Mouse (Mus musculus): ENCODE results near the gene Agbl3. TPM values are rescaled to one million over a fixed set of nuclear protein-coding genes. Genes with fewer than 3 reads are reported as not detected.

Gene Agbl3
- polyA plus RNA-seq, 1 experiment from 2014 or later, result 4.8 TPM

DNA sequence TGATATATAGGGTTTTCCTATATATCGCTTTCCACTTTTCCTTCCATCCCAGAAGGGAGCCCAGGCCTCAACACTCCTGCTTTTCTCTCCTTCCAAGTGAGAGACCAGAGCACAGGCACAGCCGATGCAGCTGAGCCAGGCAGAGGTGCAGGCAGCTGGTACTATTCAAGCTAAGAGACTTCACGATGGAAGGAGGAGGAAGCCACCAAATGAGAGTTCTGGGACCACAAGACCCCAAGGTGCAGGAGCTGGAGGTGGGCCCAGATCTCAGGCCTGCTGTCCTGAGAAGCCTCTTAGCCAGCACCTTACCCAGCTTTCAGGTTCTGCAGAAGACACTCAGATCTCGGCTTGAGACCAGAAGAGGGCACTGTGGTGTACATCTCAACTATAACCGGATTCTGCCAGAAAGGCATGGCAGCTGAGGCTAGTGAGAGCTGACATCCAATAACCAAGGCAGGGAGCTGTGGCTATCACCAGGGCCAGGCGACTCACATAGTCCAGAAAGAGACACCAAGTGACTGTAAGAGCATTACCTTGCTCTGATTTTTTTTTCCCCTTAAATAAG is 99.8 kb downstream of the Agbl3 start:
- 60% methylated on average over 6 of the region's 6 CpGs for WGBS
- no peaks in the 10 kb centered on the region for H3K9me3 ChIP-seq (ENCODE audit: control insufficient read depth, low read length)
- no peaks in the 10 kb centered on the region for H3K27me3 ChIP-seq (ENCODE audit: control insufficient read depth, insufficient read depth, low read length)
- no peaks in the 10 kb centered on the region; the same call in 1 of the 2 replicates for H3K36me3 ChIP-seq (ENCODE audit: control insufficient read depth, insufficient read depth, low read length)
- no peak overlapping the region for H3K4me2 ChIP-seq (ENCODE audit: low read depth, low read length, severe bottlenecking)
- no peak overlapping the region for H3K27ac ChIP-seq (ENCODE audit: low read depth, low read length)
- H3K9ac ChIP-seq (ENCODE audit: low read length), result no peak overlapping the region
- ATAC-seq (replicated peaks; ENCODE audit: low FRiP score), result no peak
- H3K4me1 ChIP-seq (replicated peaks; ENCODE audit: control insufficient read depth, insufficient read depth, low read length), result peaks cover 5% of the 10 kb centered on the region; the same call in 1 of the 2 replicates
- H3K4me3 ChIP-seq (ENCODE audit: low read depth, low read length), result no peak overlapping the region
- DNase-seq (ENCODE audit: low spot score), result peak; percentile 57

GRCm38 (mm10) chr6:34884724-34885123 is 104.5 kb downstream of the Agbl3 start:
- Histone ChIP-seq H3K4me1 (replicated peaks; ENCODE audit: control insufficient read depth, insufficient read depth, low read length) (peaks cover 10% of the 10 kb centered on the region), H3K4me2 (ENCODE audit: low read depth, low read length, severe bottlenecking) (no peak overlapping the region), H3K4me3 (ENCODE audit: low read depth, low read length) (no peak overlapping the region), H3K9ac (ENCODE audit: low read length) (no peak overlapping the region), H3K36me3 (ENCODE audit: control insufficient read depth, insufficient read depth, low read length) (no peaks in the 10 kb centered on the region; the same call in 1 of the 2 replicates), H3K27me3 (ENCODE audit: control insufficient read depth, insufficient read depth, low read length) (no peaks in the 10 kb centered on the region), H3K9me3 (ENCODE audit: control insufficient read depth, low read length) (no peaks in the 10 kb centered on the region), H3K27ac (ENCODE audit: low read depth, low read length) (no peak overlapping the region)
- WGBS, result 95% methylated on average over 7 of the region's 7 CpGs
- ATAC-seq (replicated peaks; ENCODE audit: low FRiP score), result no peak
- no peak for DNase-seq (ENCODE audit: low spot score)

- Histone ChIP-seq H3K27ac (ENCODE audit: low read depth, low read length) (peak overlapping the region; percentile 39), H3K27me3 (ENCODE audit: control insufficient read depth, insufficient read depth, low read length) (no peaks in the 10 kb centered on the region), H3K4me3 (ENCODE audit: low read depth, low read length) (no peak overlapping the region), H3K4me2 (ENCODE audit: low read depth, low read length, severe bottlenecking) (no peak overlapping the region), H3K9ac (ENCODE audit: low read length) (no peak overlapping the region), H3K4me1 (replicated peaks; ENCODE audit: control insufficient read depth, insufficient read depth, low read length) (peaks cover 10% of the 10 kb centered on the region), H3K9me3 (ENCODE audit: control insufficient read depth, low read length) (no peaks in the 10 kb centered on the region), H3K36me3 (ENCODE audit: control insufficient read depth, insufficient read depth, low read length) (no peaks in the 10 kb centered on the region; the same call in 1 of the 2 replicates)
- ATAC-seq (replicated peaks; ENCODE audit: low FRiP score) (peak; percentile 89), DNase-seq (ENCODE audit: low spot score) (peak; percentile 67)
- WGBS, result 36% methylated on average over 6 of the region's 6 CpGs
Observed at GRCm38 (mm10) chr6:34887131-34887850, 107.1 kb downstream of the Agbl3 start.

DNA sequence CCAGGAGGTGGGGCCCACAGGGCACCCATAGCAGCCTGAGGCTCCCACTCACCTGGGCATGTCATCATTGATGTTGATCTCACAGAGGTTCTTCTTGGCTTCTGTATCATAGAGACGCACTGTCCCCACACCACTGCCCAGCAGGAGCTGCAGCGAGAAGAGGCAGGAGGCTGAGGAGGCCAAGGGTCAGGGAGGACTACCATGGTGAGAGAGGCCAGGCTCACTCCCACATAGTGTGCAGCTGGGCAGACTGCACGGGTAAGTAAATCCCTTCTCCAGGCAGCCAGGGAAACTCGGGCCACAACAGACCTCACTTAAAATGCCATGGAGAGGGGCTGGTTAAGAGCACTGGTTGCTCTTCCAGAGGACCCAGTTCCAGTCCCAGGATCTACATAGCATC is 109.0 kb downstream of the Agbl3 start:
- 57% methylated on average over 4 of the region's 4 CpGs for WGBS
- DNase-seq (ENCODE audit: low spot score) (no peak), ATAC-seq (replicated peaks; ENCODE audit: low FRiP score) (no peak)
- Histone ChIP-seq H3K27me3 (ENCODE audit: control insufficient read depth, insufficient read depth, low read length) (no peaks in the 10 kb centered on the region), H3K36me3 (ENCODE audit: control insufficient read depth, insufficient read depth, low read length) (no peaks in the 10 kb centered on the region; the same call in 1 of the 2 replicates), H3K4me1 (replicated peaks; ENCODE audit: control insufficient read depth, insufficient read depth, low read length) (peaks cover 10% of the 10 kb centered on the region), H3K4me2 (ENCODE audit: low read depth, low read length, severe bottlenecking) (no peak overlapping the region), H3K9me3 (ENCODE audit: control insufficient read depth, low read length) (no peaks in the 10 kb centered on the region), H3K4me3 (ENCODE audit: low read depth, low read length) (no peak overlapping the region), H3K9ac (ENCODE audit: low read length) (no peak overlapping the region), H3K27ac (ENCODE audit: low read depth, low read length) (no peak overlapping the region)

- H3K9ac ChIP-seq (ENCODE audit: low read length), result no peak overlapping the region
- no peak overlapping the region for H3K27ac ChIP-seq (ENCODE audit: low read depth, low read length)
- no peak overlapping the region for H3K4me3 ChIP-seq (ENCODE audit: low read depth, low read length)
- no peak overlapping the region for H3K4me2 ChIP-seq (ENCODE audit: low read depth, low read length, severe bottlenecking)
- 95% methylated on average over 7 of the region's 7 CpGs for WGBS
- H3K27me3 ChIP-seq (ENCODE audit: control insufficient read depth, insufficient read depth, low read length), result no peaks in the 10 kb centered on the region
- peaks cover 2% of the 10 kb centered on the region; the same call in 1 of the 2 replicates for H3K36me3 ChIP-seq (ENCODE audit: control insufficient read depth, insufficient read depth, low read length)
- DNase-seq (ENCODE audit: low spot score), result no peak
- no peak for ATAC-seq (replicated peaks; ENCODE audit: low FRiP score)
- no peaks in the 10 kb centered on the region for H3K4me1 ChIP-seq (replicated peaks; ENCODE audit: control insufficient read depth, insufficient read depth, low read length)
- no peaks in the 10 kb centered on the region for H3K9me3 ChIP-seq (ENCODE audit: control insufficient read depth, low read length)
Observed at GRCm38 (mm10) chr6:34895569-34895968, 115.3 kb downstream of the Agbl3 start.

DNA sequence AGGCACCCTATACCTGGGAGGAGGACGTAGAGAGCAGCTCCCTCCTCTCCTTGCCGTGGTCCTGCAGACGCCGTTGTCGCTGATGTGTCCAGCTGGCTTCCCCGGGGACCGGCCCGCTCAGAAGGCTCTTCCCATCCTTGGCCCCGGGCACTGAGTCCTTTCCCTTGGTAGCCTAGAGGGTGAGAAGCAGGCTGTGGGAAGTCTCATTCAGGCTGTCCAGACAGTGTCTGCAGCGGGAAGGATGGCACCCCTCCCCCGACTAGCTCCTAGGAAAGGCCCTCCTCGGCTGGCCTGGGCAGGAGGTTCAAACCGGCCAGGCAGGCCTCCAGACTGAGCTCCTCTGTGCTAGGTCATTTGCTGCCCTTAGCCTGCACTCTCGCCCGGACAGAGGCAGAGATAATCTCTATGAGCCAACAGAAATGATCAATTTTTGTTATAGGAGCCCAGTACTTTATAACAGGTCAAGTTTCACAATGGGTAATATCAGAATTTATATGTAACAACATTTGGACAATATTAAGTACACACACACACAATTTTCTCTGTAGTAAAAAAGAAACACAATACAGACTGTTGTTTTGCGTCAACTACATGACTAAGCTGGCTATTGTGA is 116.0 kb downstream of the Agbl3 start:
- Histone ChIP-seq H3K9ac (ENCODE audit: low read length) (no peak overlapping the region; the same call in 1 of the 2 replicates), H3K4me3 (ENCODE audit: low read depth, low read length) (no peak overlapping the region), H3K9me3 (ENCODE audit: control insufficient read depth, low read length) (no peaks in the 10 kb centered on the region), H3K27me3 (ENCODE audit: control insufficient read depth, insufficient read depth, low read length) (no peaks in the 10 kb centered on the region), H3K4me1 (replicated peaks; ENCODE audit: control insufficient read depth, insufficient read depth, low read length) (no peaks in the 10 kb centered on the region), H3K36me3 (ENCODE audit: control insufficient read depth, insufficient read depth, low read length) (peaks cover 2% of the 10 kb centered on the region; the same call in 1 of the 2 replicates), H3K4me2 (ENCODE audit: low read depth, low read length, severe bottlenecking) (no peak overlapping the region), H3K27ac (ENCODE audit: low read depth, low read length) (no peak overlapping the region)
- 53% methylated on average over 16 of the region's 16 CpGs for WGBS
- DNase-seq (ENCODE audit: low spot score), result no peak
- no peak for ATAC-seq (replicated peaks; ENCODE audit: low FRiP score)

- H3K9me3 ChIP-seq (ENCODE audit: control insufficient read depth, low read length), result no peaks in the 10 kb centered on the region
- no peak overlapping the region for H3K4me3 ChIP-seq (ENCODE audit: low read depth, low read length)
- H3K36me3 ChIP-seq (ENCODE audit: control insufficient read depth, insufficient read depth, low read length), result peaks cover 2% of the 10 kb centered on the region; the same call in 1 of the 2 replicates
- DNase-seq (ENCODE audit: low spot score), result no peak
- H3K27me3 ChIP-seq (ENCODE audit: control insufficient read depth, insufficient read depth, low read length), result no peaks in the 10 kb centered on the region
- H3K27ac ChIP-seq (ENCODE audit: low read depth, low read length), result no peak overlapping the region
- H3K9ac ChIP-seq (ENCODE audit: low read length), result no peak overlapping the region
- 94% methylated on average over 2 of the region's 2 CpGs for WGBS
- H3K4me1 ChIP-seq (replicated peaks; ENCODE audit: control insufficient read depth, insufficient read depth, low read length), result no peaks in the 10 kb centered on the region
- H3K4me2 ChIP-seq (ENCODE audit: low read depth, low read length, severe bottlenecking), result no peak overlapping the region
- no peak for ATAC-seq (replicated peaks; ENCODE audit: low FRiP score)
Observed at GRCm38 (mm10) chr6:34899127-34899526, 118.9 kb downstream of the Agbl3 start.

DNA sequence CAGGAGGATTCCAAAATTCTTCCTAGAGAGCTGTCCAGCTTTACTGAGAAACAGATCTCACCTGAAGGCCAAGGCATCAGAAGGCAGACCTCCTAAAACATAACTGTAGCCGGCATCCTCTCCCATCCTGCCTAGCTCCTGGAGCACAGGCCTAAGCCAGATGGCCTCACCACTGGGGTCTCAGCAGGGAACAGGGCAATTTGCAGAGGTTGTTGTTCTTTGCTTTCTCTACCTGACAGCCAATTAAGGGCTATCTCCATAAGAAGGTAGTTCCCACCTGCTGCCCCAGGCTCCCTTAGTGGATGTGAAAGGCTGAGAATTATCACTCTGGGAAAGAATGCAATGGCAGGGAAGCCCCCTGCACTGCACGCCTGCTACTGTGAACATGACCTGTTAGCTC is 120.8 kb downstream of the Agbl3 start:
- Histone ChIP-seq H3K36me3 (ENCODE audit: control insufficient read depth, insufficient read depth, low read length) (no peaks in the 10 kb centered on the region; the same call in 1 of the 2 replicates), H3K9ac (ENCODE audit: low read length) (no peak overlapping the region), H3K4me1 (replicated peaks; ENCODE audit: control insufficient read depth, insufficient read depth, low read length) (no peaks in the 10 kb centered on the region), H3K9me3 (ENCODE audit: control insufficient read depth, low read length) (no peaks in the 10 kb centered on the region), H3K27me3 (ENCODE audit: control insufficient read depth, insufficient read depth, low read length) (no peaks in the 10 kb centered on the region), H3K27ac (ENCODE audit: low read depth, low read length) (no peak overlapping the region), H3K4me3 (ENCODE audit: low read depth, low read length) (no peak overlapping the region), H3K4me2 (ENCODE audit: low read depth, low read length, severe bottlenecking) (no peak overlapping the region)
- ATAC-seq (replicated peaks; ENCODE audit: low FRiP score) (no peak), DNase-seq (ENCODE audit: low spot score) (no peak)
- 72% methylated on average over 2 of the region's 2 CpGs for WGBS
